Mouse (Mus musculus) embryonic facial prominence, embryonic 11.5 days (tissue): Measurements from ENCODE around the gene Nup107. TPM values are rescaled to one million over a fixed set of nuclear protein-coding genes. Genes with fewer than 3 reads are reported as not detected.
A peak's percentile ranks its signal among the peaks of the same experiment; 100 is the strongest.

Source experiments
- ATAC-seq: fragments of 200-750 bp; cut with Nextera tagmentation; replicated peaks from 2 replicates; pipeline ENCODE4 v1.8.0; 2017; ENCODE audit warnings: low read depth; ENCODE audit not compliant: insufficient number of reproducible peaks, low FRiP score, low TSS enrichment
- DNase-seq: peaks from one replicate; pipeline ENCODE4 v3.0.0-alpha.2; 2015; ENCODE audit warnings: low spot score
- H3K27ac ChIP-seq: fragments of 300-500 bp; sonication (generic); replicated peaks from 2 replicates; pipeline ENCODE4 v1.5.1; 2014; ENCODE audit warnings: mild to moderate bottlenecking, low read depth, low read length, control low read depth
- H3K27me3 ChIP-seq: fragments of 300-500 bp; sonication (generic); 2 replicates; pipeline ENCODE4 v1.6.1; 2014; ENCODE audit warnings: mild to moderate bottlenecking, low read length, moderate library complexity, mixed read lengths; ENCODE audit not compliant: control insufficient read depth, insufficient read depth
- H3K36me3 ChIP-seq: fragments of 300-500 bp; sonication (generic); replicated peaks from 2 replicates; pipeline ENCODE4 v1.6.1; 2014; ENCODE audit warnings: low read depth, mild to moderate bottlenecking, low read length, moderate library complexity, mixed read lengths; ENCODE audit not compliant: control insufficient read depth, insufficient read depth
- H3K4me1 ChIP-seq: fragments of 300-500 bp; sonication (generic); 2 replicates; pipeline ENCODE4 v1.6.1; 2014; ENCODE audit warnings: low read length, mixed read lengths; ENCODE audit not compliant: control insufficient read depth, insufficient read depth
- H3K4me2 ChIP-seq: fragments of 300-500 bp; sonication (generic); 2 replicates; pipeline ENCODE4 v1.6.1; 2014; ENCODE audit warnings: low read depth, mild to moderate bottlenecking, control low read depth, low read length, moderate library complexity
- H3K4me3 ChIP-seq: fragments of 300-500 bp; sonication (generic); 2 replicates; pipeline ENCODE4 v1.5.1; 2014; ENCODE audit warnings: low read depth, low read length, control low read depth
- H3K9ac ChIP-seq: fragments of 300-500 bp; sonication (generic); replicated peaks from 2 replicates; pipeline ENCODE4 v1.6.1; 2014; ENCODE audit warnings: mild to moderate bottlenecking, control low read depth, low read length
- H3K9me3 ChIP-seq: fragments of 300-500 bp; sonication (generic); replicated peaks from 2 replicates; pipeline ENCODE4 v1.6.1; 2016; ENCODE audit warnings: mild to moderate bottlenecking, low read length, inconsistent platforms, mixed read lengths; ENCODE audit not compliant: control insufficient read depth
- WGBS: fragments of 180-500 bp; shearing (Covaris S2); extraction: QIAGEN DNeasy Blood & Tissue Kit; methylation state at CpG from one replicate; pipeline ENCODE4 v1.1.7; 2014; 5-methylcytosine and 5-hydroxymethylcytosine counted together
- polyA plus RNA-seq: library from polyadenylated mRNA; unstranded; fragments of >200 nt; fragmentation: Nextera tagmentation; extraction: Ambion mirVana; gene quantifications from 2 replicates; pipeline ENCODE4 v1.2.1, GENCODE M21; 2014

Gene Nup107
- polyA plus RNA-seq: 106 and 122 TPM in 2 replicates

DNA sequence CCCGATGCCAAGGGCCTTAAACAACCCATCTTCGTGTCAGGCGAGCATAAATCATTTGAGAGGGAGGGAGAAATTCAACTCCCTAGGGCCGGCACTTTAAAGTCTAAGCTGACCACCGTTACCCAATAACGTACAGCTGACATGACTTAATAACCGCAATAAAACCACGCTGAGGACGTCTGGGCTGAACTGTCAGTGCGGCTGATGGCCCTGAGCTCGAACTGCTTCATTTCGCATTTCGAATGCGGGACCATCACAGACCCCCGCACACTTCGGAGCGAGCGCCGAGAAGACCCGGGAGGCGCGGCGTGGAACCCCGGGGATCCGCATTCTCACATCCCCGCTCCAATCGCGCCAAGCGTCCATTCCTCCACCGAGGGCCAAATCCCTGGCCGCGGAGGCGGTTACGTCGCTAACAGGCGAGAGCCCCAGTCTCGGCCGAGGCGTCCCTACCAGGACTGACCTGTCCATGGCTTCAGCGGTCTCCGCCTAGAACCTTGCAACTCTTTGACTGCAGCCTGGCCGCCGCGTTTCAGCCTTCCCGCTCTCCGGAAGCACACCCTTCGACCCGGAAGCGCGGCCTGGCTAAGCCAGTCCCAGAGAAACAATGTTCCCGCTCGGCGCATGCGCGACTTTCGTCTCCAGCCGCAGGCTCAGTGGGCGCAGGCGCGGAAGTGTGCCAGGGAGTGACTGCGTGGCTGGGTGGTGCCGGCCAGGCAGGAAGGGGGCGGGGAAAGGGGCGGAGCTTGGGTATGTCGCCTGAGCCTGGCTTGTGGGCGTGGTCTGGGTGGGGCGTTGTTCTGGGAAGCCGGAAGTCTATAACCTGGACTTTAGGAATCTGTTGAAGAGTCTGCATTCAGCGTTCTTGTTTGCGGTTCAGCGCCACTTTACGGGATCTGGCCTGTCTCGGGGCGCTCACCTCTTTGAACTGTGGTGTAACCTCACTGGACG is at the start of gene Nup107:
Gene Nup107 (minus strand): TSS at position 565 of the 951 bp plus-strand sequence.
- H3K36me3 ChIP-seq: no peaks in the 10 kb centered on the region
- H3K4me2 ChIP-seq: peak within 1 kb of the TSS; percentile 51
- peak within 1 kb of the TSS; percentile 90 for H3K4me3 ChIP-seq
- under 1% methylated on average over 75 of the region's 75 CpGs for WGBS
- H3K27me3 ChIP-seq: no peaks in the 10 kb centered on the region
- ATAC-seq (peak; percentile 99), DNase-seq (peak; percentile 100)
- no peaks in the 10 kb centered on the region for H3K9me3 ChIP-seq
- peak within 1 kb of the TSS; percentile 87 for H3K9ac ChIP-seq
- H3K27ac ChIP-seq: peak within 1 kb of the TSS; percentile 43; the same call in 1 of the 2 replicates
- no peaks in the 10 kb centered on the region for H3K4me1 ChIP-seq

DNA sequence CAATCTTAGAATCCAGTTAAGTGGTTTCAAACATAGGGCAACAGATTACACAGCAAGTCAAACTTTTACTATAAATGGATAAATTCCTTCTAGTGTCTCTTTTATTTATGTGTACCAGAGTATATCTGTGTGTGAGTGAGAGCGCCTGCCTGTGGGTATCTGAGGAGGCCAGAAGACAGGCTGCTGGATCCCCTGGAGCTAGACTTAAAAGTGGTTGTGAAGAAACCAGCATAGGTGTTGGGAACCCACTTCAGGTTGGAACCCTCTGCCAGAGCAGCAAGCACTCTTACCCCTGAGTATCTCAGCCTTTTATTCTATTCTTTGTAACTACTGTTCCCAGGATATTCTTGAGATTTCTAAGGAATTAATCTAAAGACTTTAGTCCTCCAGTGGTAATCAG is 49.3 kb upstream of the Nup107 start:
- no peak overlapping the region for H3K4me3 ChIP-seq
- DNase-seq: no peak
- H3K4me1 ChIP-seq: no peaks in the 10 kb centered on the region; the same call in none of the 2 replicates
- WGBS: 92% methylated on average over 1 of the region's 1 CpGs
- H3K4me2 ChIP-seq: no peak overlapping the region
- no peak overlapping the region for H3K9ac ChIP-seq
- H3K27me3 ChIP-seq: no peaks in the 10 kb centered on the region
- H3K36me3 ChIP-seq: no peaks in the 10 kb centered on the region
- ATAC-seq: no peak
- no peak overlapping the region for H3K27ac ChIP-seq
- H3K9me3 ChIP-seq: no peaks in the 10 kb centered on the region

DNA sequence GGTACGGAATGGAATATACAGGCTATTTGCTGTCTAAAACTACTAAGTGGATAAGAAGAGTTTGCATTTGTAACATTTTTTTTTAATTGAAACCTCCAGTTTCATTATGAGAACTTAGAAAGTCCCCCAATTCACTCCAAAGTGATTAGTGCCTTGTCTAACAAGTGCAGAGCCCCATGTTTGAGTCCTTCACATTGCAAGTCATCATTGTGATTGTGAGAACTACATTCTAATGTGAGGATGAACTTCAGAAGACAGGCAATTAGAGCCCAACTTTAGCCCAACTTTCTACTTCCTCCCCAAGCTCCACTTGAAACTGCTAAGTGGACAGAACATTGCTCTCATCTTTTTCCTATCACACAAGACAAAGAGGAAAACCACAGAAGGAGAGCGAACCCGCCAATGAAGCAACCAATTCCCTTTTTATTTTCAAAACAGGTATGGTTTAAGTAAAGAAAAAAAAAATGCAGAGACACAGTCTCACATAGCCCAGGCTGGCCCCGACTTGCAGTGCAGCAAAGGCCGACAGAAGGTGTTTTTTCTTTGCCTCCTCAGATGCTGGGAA is 48.0 kb upstream of the Nup107 start:
- no peak overlapping the region for H3K9ac ChIP-seq
- no peaks in the 10 kb centered on the region for H3K9me3 ChIP-seq
- no peaks in the 10 kb centered on the region for H3K27me3 ChIP-seq
- H3K36me3 ChIP-seq: no peaks in the 10 kb centered on the region
- 95% methylated on average over 5 of the region's 5 CpGs for WGBS
- H3K27ac ChIP-seq: no peak overlapping the region
- no peak for DNase-seq
- H3K4me1 ChIP-seq: no peaks in the 10 kb centered on the region; the same call in 1 of the 2 replicates
- no peak overlapping the region for H3K4me3 ChIP-seq
- H3K4me2 ChIP-seq: no peak overlapping the region
- ATAC-seq: no peak

DNA sequence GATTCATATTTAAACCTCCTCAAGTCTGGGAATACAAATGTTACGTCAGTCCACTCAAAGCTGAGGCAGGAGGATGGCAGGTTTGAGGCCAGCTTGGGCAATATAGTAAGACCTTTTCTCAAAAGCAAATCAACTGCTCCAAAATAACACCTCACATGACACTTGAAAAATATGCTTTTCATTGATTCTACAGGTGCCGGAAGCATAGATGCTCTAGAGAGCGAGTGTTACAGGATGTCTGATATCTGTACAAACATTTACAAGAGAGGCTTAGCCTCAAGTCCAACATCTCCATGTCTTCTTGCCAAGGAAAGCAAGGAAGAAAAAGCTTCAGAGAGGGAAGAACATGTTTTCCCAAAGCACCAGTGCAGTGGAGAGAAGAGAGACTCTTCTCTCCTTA is 47.2 kb upstream of the Nup107 start:
- 93% methylated on average over 3 of the region's 3 CpGs for WGBS
- Histone ChIP-seq H3K9ac (no peak overlapping the region), H3K4me2 (no peak overlapping the region), H3K27me3 (no peaks in the 10 kb centered on the region), H3K4me3 (no peak overlapping the region), H3K27ac (no peak overlapping the region), H3K4me1 (no peaks in the 10 kb centered on the region; the same call in 1 of the 2 replicates), H3K36me3 (no peaks in the 10 kb centered on the region), H3K9me3 (no peaks in the 10 kb centered on the region)
- ATAC-seq (no peak), DNase-seq (no peak)

DNA sequence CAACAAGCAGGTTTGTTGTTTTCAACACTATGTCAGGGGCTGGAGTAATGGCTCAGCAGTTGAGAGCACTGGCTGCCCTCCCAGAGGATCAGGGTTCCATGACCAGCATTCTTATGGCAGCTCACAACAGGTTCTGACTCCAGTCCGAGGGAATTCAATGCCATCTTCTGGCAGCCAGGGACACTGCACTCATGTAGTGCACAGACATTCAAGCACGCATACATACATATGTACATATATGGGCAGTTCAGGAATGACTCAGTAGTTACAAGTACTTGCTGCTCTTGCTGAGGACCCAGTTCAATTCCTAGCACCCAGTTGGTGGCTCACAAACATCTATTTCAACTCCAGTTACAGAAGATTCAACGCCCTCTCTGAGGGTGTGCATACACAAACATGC is 46.4 kb upstream of the Nup107 start:
- ATAC-seq (no peak), DNase-seq (no peak)
- no peak overlapping the region for H3K9ac ChIP-seq
- H3K9me3 ChIP-seq: no peaks in the 10 kb centered on the region
- no peak overlapping the region for H3K4me2 ChIP-seq
- no peaks in the 10 kb centered on the region; the same call in 1 of the 2 replicates for H3K4me1 ChIP-seq
- H3K27ac ChIP-seq: no peak overlapping the region
- no peak overlapping the region for H3K4me3 ChIP-seq
- H3K36me3 ChIP-seq: no peaks in the 10 kb centered on the region
- 92% methylated on average over 3 of the region's 3 CpGs for WGBS
- no peaks in the 10 kb centered on the region for H3K27me3 ChIP-seq

DNA sequence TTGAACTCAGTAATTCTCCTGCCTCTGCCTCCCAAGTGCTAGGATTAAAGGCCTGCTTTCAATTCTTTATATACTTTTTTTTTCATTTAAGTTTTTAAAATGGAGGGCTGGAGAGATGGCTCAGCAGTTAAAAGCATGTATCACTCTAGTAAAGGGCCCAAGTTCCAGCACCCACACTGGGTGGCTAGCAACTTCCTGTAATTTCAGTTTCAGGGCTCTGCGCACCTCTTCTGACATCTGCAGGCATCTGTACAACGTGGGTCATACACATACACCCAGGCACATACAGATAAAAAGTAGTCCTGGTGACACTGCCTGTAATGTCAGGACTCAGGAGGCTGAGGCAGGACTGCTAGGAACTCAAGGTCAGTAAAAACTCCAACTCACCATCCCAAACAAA is 43.8 kb upstream of the Nup107 start:
- H3K9ac ChIP-seq: no peak overlapping the region
- H3K27ac ChIP-seq: no peak overlapping the region
- WGBS: 86% methylated on average over 2 of the region's 2 CpGs
- H3K36me3 ChIP-seq: no peaks in the 10 kb centered on the region
- H3K9me3 ChIP-seq: no peaks in the 10 kb centered on the region
- H3K4me3 ChIP-seq: no peak overlapping the region
- no peak for DNase-seq
- H3K4me1 ChIP-seq: no peaks in the 10 kb centered on the region; the same call in 1 of the 2 replicates
- no peak overlapping the region for H3K4me2 ChIP-seq
- ATAC-seq: no peak
- H3K27me3 ChIP-seq: no peaks in the 10 kb centered on the region

DNA sequence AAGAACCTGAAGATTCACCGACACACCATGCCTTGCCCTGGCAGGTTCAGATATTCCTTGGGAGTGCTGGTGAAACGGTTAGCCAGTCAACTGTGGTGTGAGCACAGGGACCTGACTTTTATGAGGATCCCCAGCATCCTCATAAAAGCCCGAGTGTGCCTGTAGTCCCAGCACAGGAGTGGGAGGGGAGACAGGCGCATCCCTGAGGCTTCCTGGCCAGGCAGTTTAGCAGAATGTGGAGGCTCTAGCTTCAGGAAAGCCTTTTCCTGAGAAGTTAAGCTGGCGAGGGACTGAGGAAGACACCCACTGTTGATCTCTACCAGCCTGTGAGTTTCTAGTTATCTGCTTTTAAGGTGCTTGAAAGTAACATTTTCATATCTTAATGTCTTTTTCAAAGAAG is 42.9 kb upstream of the Nup107 start:
- H3K9me3 ChIP-seq: no peaks in the 10 kb centered on the region
- H3K36me3 ChIP-seq: no peaks in the 10 kb centered on the region
- no peak overlapping the region for H3K4me3 ChIP-seq
- no peak overlapping the region for H3K9ac ChIP-seq
- ATAC-seq (no peak), DNase-seq (no peak)
- H3K27ac ChIP-seq: no peak overlapping the region
- H3K4me1 ChIP-seq: no peaks in the 10 kb centered on the region; the same call in 1 of the 2 replicates
- H3K27me3 ChIP-seq: no peaks in the 10 kb centered on the region
- H3K4me2 ChIP-seq: no peak overlapping the region
- 76% methylated on average over 5 of the region's 5 CpGs for WGBS

DNA sequence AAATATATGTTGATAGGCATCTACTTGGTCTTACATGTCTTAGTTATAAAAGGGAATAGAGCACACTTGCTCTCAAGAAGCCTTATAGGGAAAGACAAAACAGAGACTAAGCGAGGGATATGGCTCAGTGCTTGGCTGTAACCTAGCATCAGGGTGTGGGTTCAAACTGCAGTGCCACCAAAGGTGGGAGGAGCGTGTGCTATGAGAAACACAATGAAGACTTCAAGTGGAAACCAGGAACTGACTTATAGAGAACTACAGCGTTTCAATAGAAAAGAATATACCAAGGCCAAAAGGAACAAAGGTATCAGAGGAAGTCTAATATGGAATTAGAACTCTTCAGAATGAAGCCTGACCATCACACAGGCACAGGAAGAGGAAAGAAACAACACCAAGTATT is 38.3 kb upstream of the Nup107 start:
- H3K27ac ChIP-seq: no peak overlapping the region
- H3K4me2 ChIP-seq: no peak overlapping the region
- no peak for DNase-seq
- no peak for ATAC-seq
- no peaks in the 10 kb centered on the region for H3K36me3 ChIP-seq
- H3K9me3 ChIP-seq: no peaks in the 10 kb centered on the region
- H3K27me3 ChIP-seq: no peaks in the 10 kb centered on the region
- H3K4me3 ChIP-seq: no peak overlapping the region
- no peak overlapping the region for H3K9ac ChIP-seq
- H3K4me1 ChIP-seq: no peaks in the 10 kb centered on the region
- WGBS: 93% methylated on average over 3 of the region's 3 CpGs
